Mouse (Mus musculus) brain, embryonic 14.5 days (tissue): ENCODE measurements around the gene B3gnt6.

ENCODE experiments used
- CTCF ChIP-seq: fragments of 200-500 bp; IDR thresholded peaks from 2 replicates; pipeline ENCODE4 v1.5.1; 2012; ENCODE audit warnings: inconsistent platforms, mild to moderate bottlenecking, moderate library complexity, borderline replicate concordance; ENCODE audit not compliant: insufficient read depth, insufficient read length; ENCODE audit errors: extremely low read depth
- POLR2A ChIP-seq: fragments of 200-500 bp; IDR thresholded peaks from 2 replicates; pipeline ENCODE4 v1.6.1; 2012; ENCODE audit warnings: mild to moderate bottlenecking, inconsistent platforms, borderline replicate concordance; ENCODE audit not compliant: poor library complexity, insufficient read depth, insufficient read length, severe bottlenecking; ENCODE audit errors: extremely low read depth

DNA sequence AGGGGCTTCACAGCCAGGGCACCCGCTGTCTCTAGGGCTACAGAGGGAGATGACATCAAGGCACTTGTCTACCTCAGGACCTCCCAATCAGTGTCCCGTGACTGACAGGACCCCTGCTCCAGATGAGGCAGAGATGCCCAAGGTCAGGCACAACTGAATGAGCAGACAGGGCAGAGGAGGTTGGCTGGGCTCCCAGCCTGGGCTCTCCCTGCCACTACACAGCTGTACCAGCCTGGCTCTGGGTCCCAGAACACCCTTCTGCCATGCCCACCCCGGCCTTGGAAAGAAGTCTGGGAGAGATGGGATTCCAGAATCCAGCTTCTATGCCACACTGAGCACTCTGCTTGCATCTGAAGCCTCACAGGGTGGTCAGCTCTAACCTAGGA lies 43.0 kb downstream of the B3gnt6 start:
- no peak for TF ChIP-seq POLR2A
- TF ChIP-seq CTCF: no peak
